Mouse (Mus musculus): ENCODE measurements around the gene Nbl1. TPM values are rescaled to one million over a fixed set of nuclear protein-coding genes. Genes with fewer than 3 reads are reported as not detected.

The Nbl1 gene
- total RNA-seq, 2 experiments from 2014 or later, result 19.9 to 40.8 TPM

- no peak overlapping the region for H3K4me3 ChIP-seq
- intact Hi-C loops (cut with DNase I), result no loop called here
Observed at GRCm38 (mm10) chr4:139048518-139048917, 44.3 kb downstream of the Nbl1 start.

DNA sequence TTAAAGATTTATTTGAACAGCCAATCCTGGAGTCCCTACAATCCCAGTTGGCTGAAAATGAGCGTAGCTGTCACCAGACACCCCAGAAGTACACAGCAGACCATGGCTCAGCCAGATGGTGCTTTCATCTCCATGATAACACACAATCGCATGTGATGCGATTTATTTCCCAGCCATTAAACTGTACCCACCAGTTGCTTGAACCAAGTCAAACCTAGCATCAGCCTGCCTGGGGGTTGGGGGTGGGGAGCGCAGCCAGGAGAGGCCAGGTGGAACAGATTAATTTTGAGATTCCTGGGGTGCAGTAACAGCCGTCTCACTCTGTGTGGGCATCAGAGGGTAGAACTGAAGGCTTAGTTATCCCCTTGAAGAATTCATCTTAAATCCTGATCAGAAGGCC lies 46.4 kb downstream of the Nbl1 start:
- Histone ChIP-seq H3K4me3 (no peak overlapping the region), H3K27ac (no peak overlapping the region)
- intact Hi-C loops (cut with DNase I), result no loop called here
- DNase-seq, result no peak
- no peak for TF ChIP-seq CTCF (IDR thresholded peaks at IDR 0.05)

More at GRCm38 (mm10) chr4:139048518-139048917, 44.3 kb downstream of the Nbl1 start:
- no peak for DNase-seq
- no peak for TF ChIP-seq CTCF (IDR thresholded peaks at IDR 0.05)
- no peak overlapping the region for H3K27ac ChIP-seq

GRCm38 (mm10) chr4:139044566-139044965 lies 48.2 kb downstream of the Nbl1 start:
- no peak for TF ChIP-seq CTCF (IDR thresholded peaks at IDR 0.05)
- intact Hi-C loops (cut with DNase I), result no loop called here
- DNase-seq, result no peak
- Histone ChIP-seq H3K27ac (no peak overlapping the region), H3K4me3 (no peak overlapping the region)

GRCm38 (mm10) chr4:139043600-139043999 lies 49.2 kb downstream of the Nbl1 start:
- intact Hi-C loops (cut with DNase I), result no loop called here
- Histone ChIP-seq H3K27ac (no peak overlapping the region), H3K4me3 (no peak overlapping the region)
- no peak for DNase-seq
- no peak for TF ChIP-seq CTCF (IDR thresholded peaks at IDR 0.05)

DNA sequence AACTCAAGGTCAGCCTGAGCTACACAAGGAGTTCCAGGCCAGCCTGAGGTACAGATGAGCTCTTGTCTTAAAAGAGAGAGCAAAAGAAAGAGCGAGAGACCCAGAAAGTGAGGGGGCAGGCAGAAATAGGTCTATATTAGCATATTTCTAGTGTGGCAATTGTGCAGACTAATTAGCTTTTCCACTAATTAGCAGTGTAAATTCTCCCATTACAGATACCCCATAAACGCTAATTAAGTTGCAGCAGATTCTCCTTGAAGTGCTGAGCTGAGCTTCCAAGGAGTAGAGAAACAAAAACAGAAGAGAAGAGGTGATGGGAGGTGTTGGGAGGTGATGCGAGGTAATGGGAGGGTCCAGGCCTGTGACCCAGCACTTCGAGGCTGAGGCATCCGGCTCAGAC lies 50.2 kb downstream of the Nbl1 start:
- Histone ChIP-seq H3K4me3 (no peak overlapping the region), H3K27ac (no peak overlapping the region)
- intact Hi-C loops (cut with DNase I), result no loop called here
- TF ChIP-seq CTCF (IDR thresholded peaks at IDR 0.05), result no peak
- no peak for DNase-seq

DNA sequence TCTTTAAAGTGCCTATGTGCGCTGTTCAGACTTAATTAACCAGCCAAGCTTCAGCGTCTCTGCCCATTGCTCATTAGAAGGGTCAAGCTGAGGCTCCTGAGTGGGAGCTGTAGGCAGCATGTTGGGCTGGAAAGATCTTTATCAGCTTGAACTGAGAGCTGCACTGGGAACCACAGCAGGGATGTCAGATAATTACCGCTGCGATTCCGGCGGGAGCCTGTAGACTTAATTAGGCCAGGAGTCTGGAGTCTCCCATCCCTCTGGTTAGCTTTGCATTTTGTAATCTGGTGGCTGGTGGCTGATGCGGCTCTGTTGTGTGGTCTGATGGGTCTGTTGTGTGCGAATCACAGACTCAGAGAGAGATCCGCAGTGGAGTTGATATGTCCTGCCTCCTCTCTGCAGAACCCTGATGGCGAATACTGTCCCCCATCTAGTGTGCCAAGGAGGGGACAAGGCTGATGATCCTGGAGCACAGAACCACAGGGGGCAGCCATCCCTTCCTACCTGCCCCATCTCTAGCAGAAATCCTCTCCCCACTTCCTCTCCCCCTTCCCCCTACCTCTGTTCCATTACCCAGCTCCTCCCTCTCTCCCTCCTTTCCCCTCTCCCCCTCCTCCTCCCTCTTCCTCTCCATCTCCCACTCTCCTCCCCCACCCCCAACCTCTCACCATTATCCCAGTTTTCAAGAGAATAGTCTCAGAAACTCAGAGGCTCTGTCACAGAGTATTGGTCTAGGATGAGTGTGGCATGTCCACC lies 52.5 kb downstream of the Nbl1 start:
- Histone ChIP-seq H3K4me3 (no peak overlapping the region), H3K27ac (no peak overlapping the region)
- intact Hi-C loops (cut with DNase I), result no loop called here
- no peak for DNase-seq
- TF ChIP-seq CTCF (IDR thresholded peaks at IDR 0.05), result no peak

DNA sequence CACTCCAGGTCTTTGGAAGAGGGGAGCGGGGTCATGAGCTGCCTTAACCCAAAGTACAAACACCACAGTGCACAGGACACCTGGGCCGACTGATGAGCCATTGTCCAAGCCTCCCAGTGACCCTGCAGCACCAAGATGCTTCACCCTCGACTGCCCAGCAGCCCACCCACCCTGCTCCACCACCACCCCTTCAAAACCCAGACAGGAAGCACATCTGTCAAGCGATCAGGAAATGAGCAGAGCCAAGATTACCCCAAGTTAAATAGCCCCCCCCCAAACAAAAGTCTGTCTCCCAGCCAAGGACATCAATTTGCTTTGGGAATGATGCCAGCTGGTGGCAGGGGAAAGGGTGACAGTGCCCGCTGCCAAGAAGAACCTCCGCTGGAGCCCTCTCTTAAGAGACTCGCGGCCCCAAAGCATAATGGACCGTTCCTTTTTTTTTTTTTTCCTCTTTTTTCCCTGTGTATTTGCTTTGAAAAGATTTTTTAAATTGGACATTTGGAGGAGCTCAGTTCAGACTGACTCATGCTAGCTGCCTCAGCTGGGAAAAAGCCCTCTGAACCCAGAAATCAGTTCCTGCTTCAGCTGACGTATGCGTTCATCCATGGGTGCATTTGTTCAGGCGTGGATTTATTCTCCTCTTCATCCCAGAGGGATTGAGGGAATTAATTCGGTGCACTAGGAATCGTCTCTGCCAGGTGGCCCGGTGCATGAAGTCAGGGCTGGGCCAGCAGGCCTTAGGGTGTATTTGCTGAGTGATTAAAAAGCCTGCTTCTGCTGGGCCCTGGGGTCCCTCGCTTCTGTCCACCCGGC lies 54.8 kb downstream of the Nbl1 start:
- intact Hi-C loops (cut with DNase I), result no loop called here
- no peak overlapping the region for H3K4me3 ChIP-seq
- H3K27ac ChIP-seq, result peak overlapping the region; percentile 44; the same call in 1 of the 2 replicates
- no peak for TF ChIP-seq CTCF (IDR thresholded peaks at IDR 0.05)
- no peak for DNase-seq

DNA sequence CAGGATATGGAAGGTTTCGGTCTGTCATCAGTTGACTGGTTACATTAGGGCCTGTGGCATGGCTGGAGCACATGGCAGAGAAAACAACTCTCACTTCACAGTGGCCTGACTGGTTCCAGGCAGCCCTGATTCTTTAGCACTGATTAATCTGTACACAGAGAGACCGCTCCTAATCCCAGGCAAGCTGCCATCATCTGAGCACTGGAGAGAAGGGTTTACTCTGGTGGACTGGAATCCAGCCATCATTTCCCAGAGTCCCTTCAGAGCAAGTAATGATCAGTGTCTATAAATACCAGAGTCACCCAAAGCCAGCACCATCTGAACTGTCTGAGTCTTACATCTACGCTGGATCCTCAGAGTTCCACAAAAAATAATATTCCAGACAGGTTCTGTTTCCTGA lies 57.0 kb downstream of the Nbl1 start:
- H3K27ac ChIP-seq, result no peak overlapping the region
- peak; percentile 39 for DNase-seq
- no peak for TF ChIP-seq CTCF (IDR thresholded peaks at IDR 0.05)
- intact Hi-C loops (cut with DNase I), result no loop called here
- H3K4me3 ChIP-seq, result no peak overlapping the region

- DNase-seq, result no peak
Observed at GRCm38 (mm10) chr4:139034942-139035341, 57.9 kb downstream of the Nbl1 start.

GRCm38 (mm10) chr4:139034540-139034939 lies 58.3 kb downstream of the Nbl1 start:
- intact Hi-C loops (cut with DNase I), result no loop called here

More at GRCm38 (mm10) chr4:139034942-139035341, 57.9 kb downstream of the Nbl1 start:
- intact Hi-C loops (cut with DNase I), result no loop called here
- no peak for TF ChIP-seq CTCF (IDR thresholded peaks at IDR 0.05)
- Histone ChIP-seq H3K4me3 (no peak overlapping the region), H3K27ac (no peak overlapping the region)

GRCm38 (mm10) chr4:139034010-139034367 lies 58.8 kb downstream of the Nbl1 start:
- no peak overlapping the region for H3K27ac ChIP-seq
- TF ChIP-seq CTCF (IDR thresholded peaks at IDR 0.05), result no peak
- intact Hi-C loops (cut with DNase I), result no loop called here

More at GRCm38 (mm10) chr4:139034540-139034939, 58.3 kb downstream of the Nbl1 start:
- Histone ChIP-seq H3K4me3 (no peak overlapping the region), H3K27ac (no peak overlapping the region)
- no peak for DNase-seq
- peak; percentile 28; the same call in 1 of the 2 replicates for TF ChIP-seq CTCF (IDR thresholded peaks at IDR 0.05)

GRCm38 (mm10) chr4:139033263-139034009 lies 59.4 kb downstream of the Nbl1 start:
- TF ChIP-seq CTCF (IDR thresholded peaks at IDR 0.05), result no peak
- Histone ChIP-seq H3K4me3 (no peak overlapping the region), H3K27ac (no peak overlapping the region)
- DNase-seq, result no peak
- intact Hi-C loops (cut with DNase I), result no loop called here

More at GRCm38 (mm10) chr4:139034010-139034367, 58.8 kb downstream of the Nbl1 start:
- no peak for DNase-seq
- H3K4me3 ChIP-seq, result no peak overlapping the region

GRCm38 (mm10) chr4:139032521-139032920 lies 60.3 kb downstream of the Nbl1 start:
- no peak for TF ChIP-seq CTCF (IDR thresholded peaks at IDR 0.05)
- no peak for DNase-seq
- H3K27ac ChIP-seq, result no peak overlapping the region
- H3K4me3 ChIP-seq, result no peak overlapping the region
- intact Hi-C loops (cut with DNase I), result no loop called here

Other genes starting within 250 kb of the Nbl1 start
- gene Pla2g5, start 229.5 kb downstream of the Nbl1 start, total RNA-seq (2021), result 1 to 10 TPM in 1 of 2 experiments, under 1 TPM in 1; 0.92 to 2.1 TPM
- not detected for gene Gm13030, start 219.0 kb downstream of the Nbl1 start, total RNA-seq (2021)
- gene Pla2g2e, start 215.1 kb downstream of the Nbl1 start, total RNA-seq (2021), result not detected
- 10 to 100 TPM; 15.7 to 17.2 TPM for gene Otud3, start 179.0 kb downstream of the Nbl1 start, total RNA-seq (2021)
- gene Rnf186, start 125.9 kb downstream of the Nbl1 start, total RNA-seq (2021), result not detected
- 1 to 10 TPM; 7.5 to 7.6 TPM for gene Tmco4, start 120.1 kb downstream of the Nbl1 start, total RNA-seq (2021)
- not detected for gene Htr6, start 17.4 kb downstream of the Nbl1 start, total RNA-seq (2021)
- 100 to 1,000 TPM; 304 to 430 TPM for gene Minos1, start 38.1 kb upstream of the Nbl1 start, total RNA-seq (2021)
- gene Capzb, start 99.9 kb upstream of the Nbl1 start, total RNA-seq (2021), result 100 to 1,000 TPM; 444 to 499 TPM
- 1 to 10 TPM; 4.9 to 7.2 TPM for gene Pqlc2, start 217.7 kb upstream of the Nbl1 start, total RNA-seq (2021)
- 10 to 100 TPM; 31.2 to 34.7 TPM for gene Akr7a5, start 217.8 kb upstream of the Nbl1 start, total RNA-seq (2021)